Mouse (Mus musculus): ENCODE measurements at regions not wholly inside any gene's neighbourhood (a gene's known extent, or its start where the extent isn't known, plus 50 kb on each side); places are given as distances from the start of the nearest gene placed in this dataset.

GRCm38 (mm10) chr17:45966736-45967135 lies 65.4 kb downstream of the Vegfa start:
- DNase-seq (ENCODE audit: extremely low spot score, low spot score) = no peak

GRCm38 (mm10) chr17:45964031-45964430 lies 68.1 kb downstream of the Vegfa start:
- no peak for DNase-seq (ENCODE audit: extremely low spot score, low spot score)

GRCm38 (mm10) chr17:45963332-45963731 lies 68.8 kb downstream of the Vegfa start:
- DNase-seq (ENCODE audit: extremely low spot score, low spot score) = no peak

- no peak for DNase-seq (ENCODE audit: extremely low spot score, low spot score)
Observed at GRCm38 (mm10) chr17:45961626-45962319, 70.4 kb downstream of the Vegfa start.

GRCm38 (mm10) chr17:45958094-45958881 lies 73.9 kb downstream of the Vegfa start:
- DNase-seq (ENCODE audit: extremely low spot score, low spot score) = no peak

- DNase-seq (ENCODE audit: extremely low spot score, low spot score) = no peak
Observed at GRCm38 (mm10) chr17:45955481-45955880, 76.7 kb downstream of the Vegfa start.

GRCm38 (mm10) chr17:45954824-45955223 lies 77.3 kb downstream of the Vegfa start:
- DNase-seq (ENCODE audit: extremely low spot score, low spot score) = no peak

GRCm38 (mm10) chr17:45953523-45953922 lies 78.6 kb downstream of the Vegfa start:
- no peak for DNase-seq (ENCODE audit: extremely low spot score, low spot score)

- no peak for DNase-seq (ENCODE audit: extremely low spot score, low spot score)
Observed at GRCm38 (mm10) chr17:45950533-45951164, 81.5 kb downstream of the Vegfa start.

- no peak for DNase-seq (ENCODE audit: extremely low spot score, low spot score)
Observed at GRCm38 (mm10) chr17:45949141-45949540, 83.0 kb downstream of the Vegfa start.

GRCm38 (mm10) chr17:45948314-45948935 lies 83.7 kb downstream of the Vegfa start:
- no peak for DNase-seq (ENCODE audit: extremely low spot score, low spot score)

- no peak for DNase-seq (ENCODE audit: extremely low spot score, low spot score)
Observed at GRCm38 (mm10) chr17:45945005-45945404, 87.2 kb downstream of the Vegfa start.

- DNase-seq (ENCODE audit: extremely low spot score, low spot score) = no peak
Observed at GRCm38 (mm10) chr17:45943244-45943643, 88.9 kb downstream of the Vegfa start.

- DNase-seq (ENCODE audit: extremely low spot score, low spot score) = no peak
Observed at GRCm38 (mm10) chr17:45941890-45942375, 90.2 kb downstream of the Vegfa start.

- no peak for DNase-seq (ENCODE audit: extremely low spot score, low spot score)
Observed at GRCm38 (mm10) chr17:45940121-45940813, 91.9 kb downstream of the Vegfa start.

GRCm38 (mm10) chr17:45938284-45938683 lies 93.9 kb downstream of the Vegfa start:
- no peak for DNase-seq (ENCODE audit: extremely low spot score, low spot score)

GRCm38 (mm10) chr17:45936577-45936976 lies 95.6 kb downstream of the Vegfa start:
- DNase-seq (ENCODE audit: extremely low spot score, low spot score) = peak; percentile 33

GRCm38 (mm10) chr17:45935291-45935690 lies 96.9 kb downstream of the Vegfa start:
- DNase-seq (ENCODE audit: extremely low spot score, low spot score) = no peak

GRCm38 (mm10) chr17:45934002-45934401 lies 98.2 kb downstream of the Vegfa start:
- no peak for DNase-seq (ENCODE audit: extremely low spot score, low spot score)

GRCm38 (mm10) chr17:45933034-45933433 lies 99.1 kb downstream of the Vegfa start:
- peak; percentile 15 for DNase-seq (ENCODE audit: extremely low spot score, low spot score)

GRCm38 (mm10) chr17:45932611-45933010 lies 99.6 kb downstream of the Vegfa start:
- no peak for DNase-seq (ENCODE audit: extremely low spot score, low spot score)

Data from neural tube, embryonic 10.5 days (tissue).